Mouse (Mus musculus) heart, postnatal 36 days (tissue): ENCODE data around the gene Nrsn2. TPM values are rescaled to one million over a fixed set of nuclear protein-coding genes. Genes with fewer than 3 reads are reported as not detected.

Experiments used
- DNase-seq, 2 experiments: peaks; one replicate each; pipeline ENCODE4 v3.0.0; 2021 to 2022
- intact Hi-C: fragments of 180-260 bp; cut with DNase I; formaldehyde crosslinking; loops from one replicate; pipeline ENCODE4 v1.15.1; 2025
- total RNA-seq, 2 experiments: library from RNA; stranded (reverse); gene quantifications; 2 replicates each; pipeline ENCODE4 v1.2.3; 2021

Gene Nrsn2
- total RNA-seq, 2 experiments from 2014 or later = not detected

GRCm38 (mm10) chr2:152322198-152322597 lies 54.2 kb downstream of the Nrsn2 start:
- DNase-seq = no peak
- intact Hi-C loops = no loop called here

- intact Hi-C loops = no loop called here
- no peak for DNase-seq
Observed at GRCm38 (mm10) chr2:152321558-152321957, 54.9 kb downstream of the Nrsn2 start.

Other genes with a start within 250 kb of the Nrsn2 start
- gene Tcf15, start 233.1 kb downstream of the Nrsn2 start, total RNA-seq = 10 to 100 TPM; 39.7 to 50.1 TPM
- gene Csnk2a1, start 149.8 kb downstream of the Nrsn2 start, total RNA-seq = 100 to 1,000 TPM in 1 of 2 experiments, 10 to 100 TPM in 1; 92.1 to 101 TPM
- 10 to 100 TPM; 43.1 to 48.7 TPM for gene Tbc1d20, start 82.8 kb downstream of the Nrsn2 start, total RNA-seq
- 10 to 100 TPM; 44.2 to 51.4 TPM for gene Rbck1, start 44.0 kb downstream of the Nrsn2 start, total RNA-seq
- 1 to 10 TPM; 3.6 to 3.8 TPM for gene Trib3, start 32.6 kb downstream of the Nrsn2 start, total RNA-seq
- gene Sox12, start 21.4 kb upstream of the Nrsn2 start, total RNA-seq = 10 to 100 TPM in 1 of 2 experiments, 1 to 10 TPM in 1; 8.2 to 13.8 TPM
- 10 to 100 TPM in 1 of 2 experiments, 1 to 10 TPM in 1; 8.0 to 10.0 TPM for gene Zcchc3, start 38.4 kb upstream of the Nrsn2 start, total RNA-seq
- 1 to 10 TPM; 2.0 to 2.1 TPM for gene 6820408C15Rik, start 38.9 kb upstream of the Nrsn2 start, total RNA-seq
- gene Defb23, start 88.0 kb upstream of the Nrsn2 start, total RNA-seq = not detected
- not detected for gene Defb20, start 100.4 kb upstream of the Nrsn2 start, total RNA-seq
- gene Defb22, start 113.5 kb upstream of the Nrsn2 start, total RNA-seq = not detected
- gene Defb26, start 135.1 kb upstream of the Nrsn2 start, total RNA-seq = not detected
- not detected for gene Defb28, start 141.6 kb upstream of the Nrsn2 start, total RNA-seq
- gene Defb29, start 163.5 kb upstream of the Nrsn2 start, total RNA-seq = not detected
- gene Gm17416, start 192.7 kb upstream of the Nrsn2 start, total RNA-seq = not detected
- gene Defb21, start 196.1 kb upstream of the Nrsn2 start, total RNA-seq = not detected
- not detected for gene Defb19, start 203.7 kb upstream of the Nrsn2 start, total RNA-seq
- not detected for gene Defb45, start 222.8 kb upstream of the Nrsn2 start, total RNA-seq
- gene Defb36, start 227.7 kb upstream of the Nrsn2 start, total RNA-seq = not detected
- gene Defb25, start 246.4 kb upstream of the Nrsn2 start, total RNA-seq = not detected